Mouse (Mus musculus): ENCODE measurements around the gene Igfbp5. TPM values are rescaled to one million over a fixed set of nuclear protein-coding genes. Genes with fewer than 3 reads are reported as not detected.

Igfbp5 gene
- total and polyA plus RNA-seq, 2 experiments from 2014 or later: 47.4 to 127 TPM

- Histone ChIP-seq H3K4me3 (ENCODE audit: low read depth, low read length) (peak overlapping the region; percentile 57), H3K4me1 (ENCODE audit: insufficient read depth, low read length) (0 out of 2 replicates have a peak, but pooled peaks cover 5% of the 10 kb centered on the region), H3K4me2 (ENCODE audit: low read depth, low read length, poor library complexity, severe bottlenecking) (peak overlapping the region; percentile 91), H3K9me3 (ENCODE audit: low read length) (no peaks in the 10 kb centered on the region), H3K27ac (ENCODE audit: low read depth, low read length) (peak overlapping the region; percentile 92), H3K9ac (replicated peaks; ENCODE audit: low read length, poor library complexity, severe bottlenecking) (peak overlapping the region; percentile 65), H3K27me3 (ENCODE audit: insufficient read depth, low read length) (no peaks in the 10 kb centered on the region), H3K36me3 (ENCODE audit: insufficient read depth, low read length) (no peaks in the 10 kb centered on the region)
- ATAC-seq (ENCODE audit: low FRiP score) (peak; percentile 2; the same call in 1 of the 2 replicates), DNase-seq (ENCODE audit: low spot score) (peak; percentile 69)
- no peak for TF ChIP-seq CTCF (IDR thresholded peaks at IDR 0.05)
- WGBS: under 1% methylated on average over 43 of the region's 43 CpGs
Observed at GRCm38 (mm10) chr1:72873511-72874286, 985 bp downstream of the Igfbp5 start.

- no peak for TF ChIP-seq CTCF (IDR thresholded peaks at IDR 0.05)
- Histone ChIP-seq H3K4me3 (ENCODE audit: low read depth, low read length) (peak overlapping the region; percentile 57), H3K9ac (replicated peaks; ENCODE audit: low read length, poor library complexity, severe bottlenecking) (peak overlapping the region; percentile 65), H3K36me3 (ENCODE audit: insufficient read depth, low read length) (no peaks in the 10 kb centered on the region), H3K27ac (ENCODE audit: low read depth, low read length) (peak overlapping the region; percentile 92; the same call in 1 of the 2 replicates), H3K27me3 (ENCODE audit: insufficient read depth, low read length) (no peaks in the 10 kb centered on the region), H3K4me2 (ENCODE audit: low read depth, low read length, poor library complexity, severe bottlenecking) (peak overlapping the region; percentile 91), H3K9me3 (ENCODE audit: low read length) (no peaks in the 10 kb centered on the region), H3K4me1 (ENCODE audit: insufficient read depth, low read length) (0 out of 2 replicates have a peak, but pooled peaks cover 5% of the 10 kb centered on the region)
- DNase-seq (ENCODE audit: low spot score): peak; percentile 27
- 1% methylated on average over 16 of the region's 16 CpGs for WGBS
- ATAC-seq (ENCODE audit: low FRiP score): no peak
Observed at GRCm38 (mm10) chr1:72873078-72873477, 1.6 kb downstream of the Igfbp5 start.

- H3K4me1 ChIP-seq (ENCODE audit: insufficient read depth, low read length): 0 out of 2 replicates have a peak, but pooled peaks cover 5% of the 10 kb centered on the region
- WGBS: under 1% methylated on average over 8 of the region's 8 CpGs
- H3K27ac ChIP-seq (ENCODE audit: low read depth, low read length): peak overlapping the region; percentile 92
- no peaks in the 10 kb centered on the region for H3K36me3 ChIP-seq (ENCODE audit: insufficient read depth, low read length)
- H3K4me2 ChIP-seq (ENCODE audit: low read depth, low read length, poor library complexity, severe bottlenecking): peak overlapping the region; percentile 91
- peak; percentile 59 for ATAC-seq (ENCODE audit: low FRiP score)
- peak; percentile 92 for DNase-seq (ENCODE audit: low spot score)
- no peaks in the 10 kb centered on the region for H3K27me3 ChIP-seq (ENCODE audit: insufficient read depth, low read length)
- no peak for TF ChIP-seq CTCF (IDR thresholded peaks at IDR 0.05)
- H3K4me3 ChIP-seq (ENCODE audit: low read depth, low read length): peak overlapping the region; percentile 57
- H3K9me3 ChIP-seq (ENCODE audit: low read length): no peaks in the 10 kb centered on the region
- no peak overlapping the region; the same call in 1 of the 2 replicates for H3K9ac ChIP-seq (replicated peaks; ENCODE audit: low read length, poor library complexity, severe bottlenecking)
Observed at GRCm38 (mm10) chr1:72872521-72872920, 2.2 kb downstream of the Igfbp5 start.

DNA sequence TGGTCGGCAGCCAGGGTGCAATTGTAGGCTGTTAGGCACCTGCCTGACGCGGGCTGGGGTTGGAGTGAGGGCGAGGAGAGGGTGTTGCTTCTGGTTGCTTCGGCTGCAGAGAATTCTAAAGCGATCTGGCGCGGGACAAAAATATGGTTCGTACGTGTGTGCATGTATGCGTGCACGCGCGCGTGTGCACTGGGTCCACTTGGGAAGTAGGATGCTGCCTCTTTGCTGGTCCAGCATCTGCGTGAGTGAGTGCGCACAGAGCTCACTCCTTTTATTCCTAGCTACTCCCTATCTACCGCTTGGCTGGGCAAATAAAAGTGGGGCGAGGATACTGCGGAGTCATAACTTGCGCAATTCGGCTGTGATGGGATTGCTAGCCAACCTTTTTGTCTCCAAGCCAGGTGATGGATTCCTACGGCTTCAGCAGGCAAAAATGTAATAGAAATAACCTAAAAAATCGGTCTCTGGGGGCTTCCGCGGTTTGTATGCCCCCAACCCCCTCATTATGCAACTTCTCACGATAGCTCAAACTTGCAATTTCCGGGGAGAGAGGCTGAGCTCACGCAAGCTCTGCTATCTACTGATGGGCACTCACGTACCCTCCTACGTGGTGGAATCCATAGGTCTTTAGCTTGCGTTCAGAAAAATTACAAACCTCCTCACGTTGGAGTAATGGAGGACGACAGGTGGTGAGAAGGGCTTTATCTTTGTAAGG, 2.8 kb downstream of the Igfbp5 start:
- under 1% methylated on average over 34 of the region's 34 CpGs for WGBS
- Histone ChIP-seq H3K4me2 (ENCODE audit: low read depth, low read length, poor library complexity, severe bottlenecking) (peak overlapping the region; percentile 91), H3K9ac (replicated peaks; ENCODE audit: low read length, poor library complexity, severe bottlenecking) (peak overlapping the region; percentile 74), H3K36me3 (ENCODE audit: insufficient read depth, low read length) (no peaks in the 10 kb centered on the region), H3K4me3 (ENCODE audit: low read depth, low read length) (peak overlapping the region; percentile 57), H3K9me3 (ENCODE audit: low read length) (no peaks in the 10 kb centered on the region), H3K4me1 (ENCODE audit: insufficient read depth, low read length) (0 out of 2 replicates have a peak, but pooled peaks cover 5% of the 10 kb centered on the region), H3K27ac (ENCODE audit: low read depth, low read length) (peak overlapping the region; percentile 92), H3K27me3 (ENCODE audit: insufficient read depth, low read length) (no peaks in the 10 kb centered on the region)
- DNase-seq (ENCODE audit: low spot score) (peak; percentile 78), ATAC-seq (ENCODE audit: low FRiP score) (peak; percentile 64)
- TF ChIP-seq CTCF (IDR thresholded peaks at IDR 0.05): no peak

DNA sequence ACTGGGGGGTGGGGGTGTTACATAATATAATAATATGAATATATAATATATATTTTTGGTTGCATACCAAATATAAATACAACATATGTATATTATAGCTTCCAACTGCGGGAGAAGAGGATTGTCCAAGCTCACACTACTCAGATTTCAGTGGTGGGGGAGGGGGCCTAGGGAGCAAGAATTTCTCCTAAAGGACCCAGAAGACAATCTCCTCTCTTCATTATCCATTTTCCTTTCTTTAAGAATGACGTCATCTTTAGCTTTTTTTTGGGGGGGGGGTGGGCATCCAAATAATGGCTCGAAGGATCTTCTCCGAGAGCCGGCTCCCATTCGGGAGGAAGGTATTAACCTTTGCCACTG, 3.4 kb downstream of the Igfbp5 start:
- 0 out of 2 replicates have a peak, but pooled peaks cover 5% of the 10 kb centered on the region for H3K4me1 ChIP-seq (ENCODE audit: insufficient read depth, low read length)
- H3K27me3 ChIP-seq (ENCODE audit: insufficient read depth, low read length): no peaks in the 10 kb centered on the region
- 0% methylated on average over 6 of the region's 6 CpGs for WGBS
- DNase-seq (ENCODE audit: low spot score): no peak
- no peak for ATAC-seq (ENCODE audit: low FRiP score)
- no peaks in the 10 kb centered on the region for H3K9me3 ChIP-seq (ENCODE audit: low read length)
- no peak for TF ChIP-seq CTCF (IDR thresholded peaks at IDR 0.05)
- H3K27ac ChIP-seq (ENCODE audit: low read depth, low read length): peak overlapping the region; percentile 92
- peak overlapping the region; percentile 74 for H3K9ac ChIP-seq (replicated peaks; ENCODE audit: low read length, poor library complexity, severe bottlenecking)
- H3K4me3 ChIP-seq (ENCODE audit: low read depth, low read length): peak overlapping the region; percentile 57
- no peaks in the 10 kb centered on the region for H3K36me3 ChIP-seq (ENCODE audit: insufficient read depth, low read length)
- H3K4me2 ChIP-seq (ENCODE audit: low read depth, low read length, poor library complexity, severe bottlenecking): peak overlapping the region; percentile 91
